Mouse (Mus musculus): Measurements from ENCODE around the gene Wdr38. TPM values are rescaled to one million over a fixed set of nuclear protein-coding genes. Genes with fewer than 3 reads are reported as not detected.

Gene Wdr38
- polyA plus RNA-seq (2012; rRNA removed): 6.0 and 8.8 TPM in 2 replicates

DNA sequence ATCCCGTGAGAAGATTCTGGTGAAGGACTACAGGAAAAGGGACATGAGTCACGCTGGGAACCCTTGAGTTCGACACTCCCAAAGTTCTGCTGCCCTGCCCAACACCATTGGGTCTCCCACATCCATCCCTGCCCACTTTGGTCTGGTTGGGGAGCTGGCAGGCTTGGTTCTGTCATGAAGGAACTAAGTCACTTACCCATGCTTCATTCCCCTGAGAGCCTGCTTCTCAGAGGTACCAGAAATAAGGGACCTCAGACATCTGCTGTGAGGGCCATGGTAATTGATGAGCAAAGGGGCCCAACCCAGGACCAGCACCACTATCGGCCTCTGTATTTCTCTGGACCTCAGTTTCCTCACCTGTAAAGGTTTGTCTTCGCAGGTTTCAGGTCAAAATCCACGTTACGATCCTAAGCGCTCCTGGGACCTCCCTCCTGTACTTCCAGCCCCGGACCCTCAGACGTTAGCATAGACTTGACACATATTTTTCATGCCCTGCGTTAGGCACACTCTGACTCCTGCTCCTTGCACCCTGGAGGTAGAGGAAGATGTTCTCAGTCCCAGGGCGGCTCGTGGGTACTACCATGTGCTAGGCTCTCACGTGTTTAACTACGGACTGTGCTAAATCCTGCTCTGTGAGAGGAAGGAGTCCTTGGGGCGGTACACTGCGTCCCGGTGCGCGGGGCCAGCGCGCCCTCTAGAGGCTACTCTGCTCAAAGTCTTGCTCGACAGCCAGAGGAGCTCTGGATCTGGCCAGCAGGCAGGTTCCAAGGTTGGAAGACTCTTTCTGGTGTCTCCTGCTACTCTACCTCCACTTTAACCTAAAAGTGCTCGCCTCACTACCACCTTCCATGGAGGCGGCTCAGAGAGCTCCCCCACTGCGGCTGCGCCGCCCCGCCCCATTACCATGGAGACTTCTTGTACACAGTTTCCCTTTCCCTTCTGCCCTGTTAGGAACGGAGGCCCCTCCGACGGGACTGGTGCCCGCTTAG, at the start of gene Wdr38:
Gene Wdr38 (plus strand): TSS at position 91 of the 989 bp plus-strand sequence.

GRCm38 (mm10) chr2:39004880-39005435, 7.7 kb downstream of the Wdr38 start, which contains the start of gene Arpc5l:
Gene Arpc5l, plus strand, starts transcription at chr2:39005348.

DNA sequence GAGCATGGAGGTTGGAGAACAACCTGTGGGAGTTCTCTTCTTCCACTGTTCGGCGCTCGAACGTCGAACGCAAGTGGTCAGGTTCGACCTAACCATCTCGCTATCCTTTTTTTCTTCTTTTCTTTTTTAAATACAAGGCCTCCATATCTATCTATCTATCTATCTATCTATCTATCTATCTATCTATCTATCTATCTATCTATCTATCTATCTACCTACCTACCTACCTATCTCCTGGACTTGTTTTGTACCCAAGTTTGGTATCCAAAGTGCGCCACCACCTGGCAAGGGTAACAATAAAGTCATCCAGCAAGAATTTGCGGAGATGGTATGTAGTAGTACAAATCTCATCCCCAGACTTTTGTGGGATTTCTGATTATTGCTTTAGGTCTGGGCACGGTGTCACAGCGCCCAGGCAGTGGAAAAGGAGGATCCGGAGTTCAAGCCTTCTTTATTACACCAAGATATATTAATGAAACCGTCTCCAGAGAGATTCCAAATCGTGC, 8.4 kb downstream of the Wdr38 start, which contains the start of gene Rpl35:
Gene Rpl35 (minus strand): TSS at position 51 of the 506 bp plus-strand sequence.

Other genes with a start within 250 kb of the Wdr38 start
- gene Nr6a1, start 69.8 kb upstream of the Wdr38 start, polyA plus RNA-seq (2012; rRNA removed): 6.2 and 6.7 TPM in 2 replicates
- gene Olfml2a, start 65.5 kb upstream of the Wdr38 start, polyA plus RNA-seq (2012; rRNA removed): 15.9 and 19.1 TPM in 2 replicates
- gene Arpc5l, start 7.9 kb downstream of the Wdr38 start, polyA plus RNA-seq (2012; rRNA removed): 40.8 and 47.1 TPM in 2 replicates
- gene Rpl35, start 8.1 kb downstream of the Wdr38 start, polyA plus RNA-seq (2012; rRNA removed): 124 and 181 TPM in 2 replicates
- 8.9 and 9.8 TPM in 2 replicates for gene Golga1, start 68.1 kb downstream of the Wdr38 start, polyA plus RNA-seq (2012; rRNA removed)
- 0.44 and 1.2 TPM in 2 replicates for gene Scai, start 193.3 kb downstream of the Wdr38 start, polyA plus RNA-seq (2012; rRNA removed)
- 8.8 and 13.0 TPM in 2 replicates for gene Ppp6c, start 229.0 kb downstream of the Wdr38 start, polyA plus RNA-seq (2012; rRNA removed)